Mouse (Mus musculus) erythroblast, adult 5-6 weeks (primary cell): ENCODE results near the gene Fgd5. TPM values are rescaled to one million over a fixed set of nuclear protein-coding genes. Genes with fewer than 3 reads are reported as not detected.
"Not testable (repeated sequence)": the region's sequence is repeated elsewhere in the genome, so short reads cannot be mapped to it uniquely, and the experiment has no call there.

Experiments used
- ATAC-seq: replicated peaks from 2 replicates; pipeline ENCODE4 v1.8.0; 2016; ENCODE audit warnings: moderate number of reproducible peaks, mild to moderate bottlenecking, moderate TSS enrichment, inconsistent platforms; ENCODE audit not compliant: poor library complexity, low FRiP score, severe bottlenecking
- total RNA-seq, 2 experiments: library from RNA; stranded (forward) in 1 of 2; stranded (reverse) in 1 of 2; fragments of 150-400 nt in 1 of 2; fragments of 200-764, 138-1000 nt in 1 of 2; gene quantifications; 2 replicates each; pipeline versions ENCODE4 v1.2.3 to v1.2.4; 2015 to 2017; ENCODE audit warnings: low replicate concordance in 2 of 2

Fgd5 gene
- not detected in 2 replicates for total RNA-seq (2015; ENCODE audit: low replicate concordance)
- 0.70 TPM in 1 of 2 replicates, not detected in the other for total RNA-seq (2017; ENCODE audit: low replicate concordance)

DNA sequence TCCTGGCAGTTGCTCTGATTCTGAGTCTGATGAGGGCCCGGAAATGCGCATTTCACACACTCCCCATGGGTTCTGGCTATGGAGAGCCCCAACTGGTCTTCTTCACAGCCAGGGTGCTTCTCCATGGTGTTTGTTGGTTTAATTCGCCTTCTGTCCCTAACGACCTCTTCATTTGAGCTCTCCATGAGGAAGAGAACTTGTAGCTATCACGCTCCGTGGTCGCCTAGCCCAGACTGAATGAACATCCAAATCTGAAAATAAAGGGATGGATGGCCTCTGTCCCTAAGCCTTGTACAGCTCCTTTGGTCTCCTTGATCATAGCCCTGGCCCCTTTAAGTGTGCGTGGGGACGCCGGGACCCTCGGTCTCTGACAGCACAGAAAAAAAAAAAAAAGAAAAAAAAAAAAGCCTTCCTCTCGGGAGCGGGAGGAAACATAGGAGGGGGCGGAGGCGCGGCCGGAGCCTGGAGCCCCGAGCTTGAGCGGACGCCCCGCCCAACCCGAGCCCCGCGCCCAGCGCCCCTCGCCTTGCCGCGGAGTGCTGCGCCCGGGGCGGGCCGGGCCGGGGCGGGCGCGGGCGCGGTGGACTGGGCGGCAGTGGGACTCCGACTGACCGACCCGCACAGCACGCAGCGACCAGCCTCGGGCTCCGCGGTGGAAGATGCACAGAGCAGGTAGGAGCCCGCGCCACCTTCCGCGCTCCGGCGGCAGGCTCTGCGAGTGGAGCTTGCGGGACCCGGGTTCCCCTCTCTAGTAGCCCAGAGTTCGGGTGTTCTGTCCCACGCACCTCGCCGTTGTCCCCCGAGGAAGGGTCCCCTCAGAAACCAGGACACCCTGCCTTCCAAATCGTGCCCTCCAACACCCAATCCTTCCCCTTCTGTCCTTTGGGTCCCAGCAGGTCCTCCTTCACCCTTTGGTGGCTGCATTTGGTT is at the start of gene Fgd5:
Gene Fgd5, plus strand, starts transcription at position 508 of the 930 bp plus-strand sequence.
- ATAC-seq: no peak

DNA sequence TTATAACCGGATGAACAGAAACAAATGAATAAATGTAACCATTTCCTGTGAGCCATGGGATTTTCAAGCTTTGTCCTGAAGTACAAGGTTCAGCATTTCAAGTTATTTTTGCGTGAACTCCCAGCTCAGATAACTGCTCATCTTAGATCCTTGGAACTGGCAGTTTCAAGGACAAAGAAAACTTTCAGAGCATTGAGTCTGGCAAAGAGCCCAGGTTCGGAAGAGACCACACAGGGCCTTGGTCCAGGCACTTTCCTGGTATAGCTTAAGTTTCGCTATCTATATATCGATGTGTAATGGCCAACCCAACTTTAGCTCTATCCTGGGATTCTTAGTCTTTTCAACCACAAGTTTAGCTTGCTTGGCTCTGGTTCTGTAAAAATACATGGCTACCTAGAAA is 47.4 kb upstream of the Fgd5 start:
- ATAC-seq: no peak

DNA sequence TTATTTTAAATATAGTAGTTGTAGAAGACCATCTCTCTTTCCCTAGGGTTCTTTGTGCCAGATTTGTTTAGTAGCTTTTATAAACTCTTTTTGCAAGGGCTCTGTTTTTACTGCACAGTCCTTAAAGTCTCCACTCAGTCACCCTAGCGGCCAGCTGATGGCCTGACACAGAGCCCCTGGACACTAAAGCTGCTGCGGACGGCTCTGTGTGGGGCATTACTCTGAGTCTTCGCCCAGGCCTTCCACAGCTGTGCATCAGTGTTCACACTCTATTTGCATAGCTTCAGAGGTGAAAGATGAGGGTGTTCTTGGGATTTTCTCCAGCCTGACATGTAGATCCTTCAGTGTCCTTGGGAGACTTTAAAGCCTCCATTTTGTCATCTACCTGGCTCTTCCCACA is 40.2 kb upstream of the Fgd5 start:
- no peak for ATAC-seq

DNA sequence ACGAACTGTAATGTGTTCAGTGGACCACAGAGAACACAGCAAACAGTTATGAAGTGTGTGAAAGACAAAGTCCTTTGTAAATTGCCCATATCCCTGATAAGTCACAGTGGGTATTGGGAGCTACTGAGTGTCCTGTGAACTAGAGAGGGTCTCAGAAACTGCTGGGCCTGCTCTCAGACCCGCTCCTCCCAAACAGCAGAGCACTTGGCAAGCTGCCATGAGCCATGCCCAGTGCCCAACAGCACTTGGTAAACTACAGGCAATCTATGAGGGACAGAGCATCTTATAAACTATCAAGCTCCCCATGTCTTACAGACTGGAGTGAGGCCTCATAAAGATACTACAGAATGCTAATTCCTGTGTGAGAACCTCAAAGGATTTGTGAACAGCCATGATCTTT is 30.3 kb upstream of the Fgd5 start:
- no peak for ATAC-seq

DNA sequence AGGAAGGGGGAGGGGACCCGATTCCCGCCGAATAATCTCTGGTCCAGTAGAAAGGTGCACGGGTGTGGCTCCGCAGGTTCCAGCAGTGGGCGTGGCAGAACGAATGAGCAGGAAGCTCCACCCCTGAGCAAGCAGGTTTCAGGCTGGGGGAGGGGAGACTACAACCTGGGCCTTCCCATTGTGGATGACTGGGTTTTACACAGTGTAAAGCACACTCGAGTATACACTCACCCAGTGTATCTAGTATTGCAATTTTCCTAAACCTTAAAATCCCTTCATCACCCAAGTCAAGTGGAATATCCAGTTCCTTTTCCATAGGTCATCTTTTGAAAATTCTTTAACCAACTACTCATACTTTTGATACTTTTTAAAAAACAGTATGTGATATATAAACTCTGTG is 20.7 kb upstream of the Fgd5 start:
- not testable (repeated sequence) for ATAC-seq

DNA sequence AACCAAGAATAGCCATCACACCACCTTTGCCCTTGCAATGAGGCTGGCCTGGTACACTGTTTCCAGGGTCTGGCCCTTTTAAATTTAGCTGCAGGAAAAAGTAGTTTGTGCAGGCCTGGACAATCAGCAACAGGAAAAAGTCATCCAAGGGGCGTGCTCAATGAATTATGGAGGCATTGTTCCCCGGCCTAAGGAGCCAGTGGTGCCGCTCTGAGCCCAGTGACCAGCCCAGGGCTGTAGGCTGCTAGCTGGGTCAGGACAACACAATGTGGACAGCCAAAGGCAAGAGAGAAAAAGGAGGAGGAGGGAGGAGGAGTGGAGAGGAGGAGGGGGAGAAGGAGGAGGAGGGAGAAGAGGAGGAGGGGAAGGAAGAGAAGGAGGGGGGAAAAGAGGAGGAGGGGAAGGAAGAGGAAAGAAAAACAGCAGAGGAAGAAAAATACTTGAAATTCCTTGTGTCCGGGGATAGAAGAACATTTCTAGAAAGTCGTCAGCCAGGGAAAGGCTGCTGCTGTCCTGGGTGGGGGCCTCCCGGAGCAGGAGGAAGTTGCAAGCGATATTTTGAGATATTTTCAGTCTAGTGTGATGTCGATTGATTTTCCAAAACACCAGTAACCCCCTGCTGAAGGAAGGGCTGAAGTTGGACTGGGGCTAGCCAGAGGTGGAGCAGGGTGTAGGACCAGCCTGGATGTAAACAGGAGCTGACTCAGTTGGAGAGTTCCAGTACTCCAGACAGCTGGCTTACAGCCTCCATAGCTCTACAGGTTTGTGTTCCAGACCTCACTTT is 18.5 kb upstream of the Fgd5 start:
- no peak for ATAC-seq

DNA sequence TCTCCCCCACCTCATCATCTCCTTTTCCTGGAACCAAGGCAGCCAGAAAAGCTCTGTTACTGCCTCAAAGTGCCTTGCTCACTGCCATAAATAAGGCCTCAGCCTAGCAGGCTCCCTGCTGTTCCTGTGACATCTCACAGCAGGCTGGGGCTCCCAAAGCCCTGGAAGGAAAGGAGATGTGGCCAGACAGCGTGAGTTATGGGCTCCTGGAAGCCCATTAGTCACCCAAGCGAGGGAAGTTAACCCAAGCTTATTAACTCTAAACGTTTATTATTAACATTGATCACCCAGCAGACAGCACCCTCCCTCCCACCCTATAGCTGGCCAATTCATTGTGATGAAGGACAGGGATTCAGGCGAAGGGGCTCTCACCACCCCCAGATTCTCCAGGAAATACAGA is 15.2 kb upstream of the Fgd5 start:
- no peak for ATAC-seq

DNA sequence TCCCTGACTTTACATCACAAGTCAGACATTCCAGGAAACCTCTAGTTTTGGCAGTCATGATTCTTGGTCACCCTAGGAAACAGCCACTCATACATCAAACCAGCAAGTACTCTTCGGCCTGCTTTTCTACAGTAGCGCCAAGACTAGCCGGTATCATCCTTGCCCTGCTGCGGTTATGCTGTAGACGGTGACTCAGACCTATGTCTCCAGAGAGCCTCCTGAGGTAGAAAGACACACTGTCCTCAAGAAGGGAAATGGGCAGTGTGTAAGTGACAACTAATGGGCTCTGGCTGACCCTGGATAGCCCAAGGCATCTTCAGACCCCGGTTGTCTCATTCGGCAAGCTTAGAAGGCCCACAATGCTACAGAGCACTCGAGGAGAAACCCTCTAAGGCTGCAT is 13.6 kb upstream of the Fgd5 start:
- no peak for ATAC-seq

DNA sequence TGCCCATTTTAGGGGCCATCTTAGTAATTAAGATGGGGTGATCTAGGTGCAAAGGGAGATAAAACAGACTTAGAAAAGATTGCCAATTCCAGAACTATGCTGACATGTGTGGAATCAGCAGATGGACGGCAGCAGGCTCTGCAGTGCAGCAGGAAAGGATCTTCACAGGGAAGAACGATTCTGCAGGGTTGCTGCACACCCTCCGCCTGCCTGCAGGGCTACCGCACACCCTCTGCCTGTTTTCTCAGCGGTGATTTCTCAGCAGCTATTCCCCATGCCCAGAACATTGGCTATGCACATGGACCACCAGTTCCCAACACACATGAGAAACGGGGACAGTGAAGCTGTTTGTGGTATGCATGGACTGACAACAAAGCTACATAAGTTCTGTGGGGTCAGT is 12.7 kb upstream of the Fgd5 start:
- ATAC-seq: no peak

DNA sequence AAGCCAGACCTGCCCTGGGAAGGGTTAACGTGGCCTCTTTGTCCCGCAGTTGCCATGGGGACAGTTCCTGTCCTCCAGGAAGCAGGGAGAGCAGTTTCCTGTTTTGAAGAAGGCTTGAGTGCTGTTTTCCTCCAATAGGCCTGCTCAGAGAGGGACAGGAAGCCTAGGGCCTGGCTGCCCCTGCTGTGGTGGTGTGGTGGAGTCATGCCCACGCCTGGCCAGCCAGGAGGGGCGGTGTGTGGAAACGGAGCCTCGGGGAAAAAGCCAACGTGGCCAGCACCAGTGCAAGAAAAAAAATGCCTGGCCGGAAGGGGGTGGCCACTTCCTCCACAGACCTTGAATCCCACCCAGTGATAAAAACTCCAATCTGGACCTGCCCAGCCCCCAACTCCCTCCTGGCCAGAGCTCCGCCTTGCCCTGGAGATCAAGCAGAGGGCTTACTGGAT is 6.5 kb upstream of the Fgd5 start:
- no peak for ATAC-seq

DNA sequence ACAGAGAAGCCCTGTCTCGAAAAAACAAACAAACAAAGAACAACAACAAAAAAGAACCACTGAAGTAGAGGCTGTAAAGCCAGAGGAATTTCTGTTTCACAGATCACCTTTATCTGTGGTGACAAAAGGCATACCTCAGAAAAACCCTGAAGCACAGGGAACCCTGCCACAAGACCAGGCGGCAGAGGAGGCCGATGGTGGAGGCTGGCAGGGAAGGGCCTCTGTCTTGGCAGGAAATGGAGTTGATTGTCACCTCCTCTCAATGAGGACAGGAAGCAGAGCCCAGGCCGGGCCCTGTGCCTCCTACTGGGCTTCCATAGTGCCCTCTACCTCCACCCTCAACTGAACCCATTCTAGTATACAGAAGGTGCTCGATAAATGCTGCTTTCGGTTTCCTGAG is 4.7 kb upstream of the Fgd5 start:
- ATAC-seq: no peak

DNA sequence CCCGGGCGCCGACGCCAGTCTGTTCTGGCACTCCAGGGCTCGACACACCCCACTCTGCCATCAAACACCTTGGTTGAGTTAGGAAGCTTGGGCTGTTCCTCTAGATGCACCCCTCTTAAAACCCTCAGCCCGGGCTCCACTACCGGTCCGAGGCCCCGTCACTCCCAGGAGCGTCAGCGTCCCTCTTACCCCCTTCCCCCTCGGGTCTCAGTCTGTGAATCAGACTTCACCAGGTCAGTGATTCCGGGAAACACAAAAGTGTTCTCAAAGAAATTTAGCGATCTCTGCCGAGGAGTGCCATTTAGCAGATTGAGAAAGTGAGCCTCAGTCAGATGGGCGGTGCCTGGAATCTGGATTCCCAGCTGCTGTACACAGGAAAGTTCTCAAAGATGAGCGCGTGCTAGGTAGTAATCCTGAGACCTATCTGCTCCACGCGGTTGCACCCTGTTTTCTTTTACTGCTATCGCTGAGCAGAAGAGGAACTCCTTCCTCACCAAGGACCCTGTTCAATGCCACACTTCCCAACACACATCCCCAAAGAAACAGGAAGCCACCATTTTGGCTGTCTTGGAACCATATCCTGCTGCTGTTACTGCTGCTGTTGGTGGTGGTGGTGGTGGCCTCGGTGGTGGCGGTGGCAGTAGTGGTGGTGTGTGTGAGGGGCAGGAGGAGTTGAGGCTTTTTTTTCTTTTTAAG is 771 bp downstream of the Fgd5 start:
- ATAC-seq: no peak

DNA sequence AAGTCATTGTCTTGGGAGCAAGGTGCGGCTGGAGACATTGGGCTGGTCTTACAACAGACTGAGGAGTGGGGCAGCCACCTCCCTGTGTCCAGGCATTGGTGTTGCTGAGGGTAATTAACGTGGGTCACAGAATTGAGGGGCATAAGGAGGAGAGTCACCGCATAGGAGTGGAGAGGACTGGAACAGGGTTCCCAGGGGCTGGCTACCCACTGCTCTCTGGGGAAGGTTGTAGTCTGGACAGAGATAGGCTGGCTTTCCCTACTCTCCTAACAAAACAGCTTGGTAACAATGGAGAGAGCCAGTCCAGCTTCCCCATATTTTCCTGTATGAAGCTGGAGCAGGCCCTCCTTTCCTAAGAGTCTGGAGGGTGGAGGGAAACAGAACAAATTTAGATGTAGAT is 1.3 kb downstream of the Fgd5 start:
- no peak for ATAC-seq

DNA sequence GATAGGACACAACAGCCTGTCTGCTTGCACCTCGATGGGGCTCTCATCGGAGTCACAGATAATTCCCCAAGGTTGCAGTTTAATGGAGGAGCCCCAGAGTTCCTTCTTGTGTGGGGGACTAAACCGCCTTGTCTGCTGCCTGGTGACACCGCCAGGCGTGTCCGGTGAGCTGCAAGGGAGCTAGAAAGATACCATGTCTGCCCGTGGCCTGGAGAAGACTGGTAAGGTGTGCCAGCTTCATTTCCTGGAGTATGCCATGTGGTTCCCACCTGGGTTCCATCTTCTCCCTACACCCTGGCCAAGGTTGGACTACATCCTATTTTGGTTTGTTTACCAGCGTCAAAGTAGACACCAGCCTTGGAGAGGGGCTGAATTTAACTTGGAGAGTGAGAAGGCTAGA is 11.4 kb downstream of the Fgd5 start:
- no peak for ATAC-seq

DNA sequence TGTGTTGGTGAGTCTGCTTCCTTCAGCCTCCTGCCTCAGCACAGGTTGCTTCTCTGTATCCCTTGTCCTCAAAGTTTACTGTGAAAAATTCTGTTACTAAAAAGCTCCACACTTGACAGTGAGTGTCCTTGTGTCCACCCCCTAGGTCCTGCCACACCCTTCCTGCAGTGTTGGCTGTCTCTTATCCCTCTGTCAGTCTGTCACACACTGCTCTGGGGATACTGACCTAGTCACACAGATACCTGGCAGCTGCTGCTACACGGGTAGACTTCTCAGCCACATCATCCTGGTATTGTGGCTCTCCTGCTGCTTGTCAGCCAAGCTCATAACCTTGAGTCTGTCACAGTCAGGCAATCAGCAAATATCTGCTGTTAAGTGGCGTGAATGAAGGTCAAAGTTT is 14.1 kb downstream of the Fgd5 start:
- peak; percentile 81 for ATAC-seq

DNA sequence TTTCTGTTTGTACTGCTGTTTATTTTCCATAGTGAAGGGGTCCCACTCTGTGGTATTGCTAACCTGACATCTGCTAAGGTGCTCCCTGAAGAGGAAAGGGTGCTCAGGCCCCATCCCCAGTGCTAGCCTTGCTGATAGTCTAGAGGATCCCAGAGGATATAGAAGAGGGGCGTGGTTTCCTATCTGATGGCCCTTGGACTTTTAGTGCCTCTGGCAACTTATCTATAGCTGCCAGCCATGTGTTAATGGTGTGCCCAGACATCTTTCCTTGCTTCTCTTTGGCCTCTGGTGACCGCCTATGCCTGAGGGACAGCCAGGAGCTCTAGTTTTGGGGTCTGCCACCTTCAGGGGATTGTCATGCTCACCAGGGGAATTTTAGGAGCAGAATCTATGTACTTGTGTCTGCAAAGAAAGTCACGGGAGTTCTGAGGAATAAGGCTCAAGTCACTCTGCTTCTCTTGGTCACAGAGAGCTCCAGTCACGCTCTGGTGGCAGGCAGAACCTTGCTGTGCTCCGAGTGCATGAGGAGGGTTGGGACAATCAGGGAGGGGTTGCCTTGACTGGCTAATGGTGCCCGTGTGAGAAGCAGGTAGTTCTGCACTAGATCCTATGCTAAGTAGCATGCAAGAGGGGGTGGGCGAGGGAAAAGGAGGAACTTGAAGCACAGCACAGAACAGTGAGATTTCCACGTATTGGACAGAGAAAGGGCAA is 15.3 kb downstream of the Fgd5 start:
- ATAC-seq: peak; percentile 75

DNA sequence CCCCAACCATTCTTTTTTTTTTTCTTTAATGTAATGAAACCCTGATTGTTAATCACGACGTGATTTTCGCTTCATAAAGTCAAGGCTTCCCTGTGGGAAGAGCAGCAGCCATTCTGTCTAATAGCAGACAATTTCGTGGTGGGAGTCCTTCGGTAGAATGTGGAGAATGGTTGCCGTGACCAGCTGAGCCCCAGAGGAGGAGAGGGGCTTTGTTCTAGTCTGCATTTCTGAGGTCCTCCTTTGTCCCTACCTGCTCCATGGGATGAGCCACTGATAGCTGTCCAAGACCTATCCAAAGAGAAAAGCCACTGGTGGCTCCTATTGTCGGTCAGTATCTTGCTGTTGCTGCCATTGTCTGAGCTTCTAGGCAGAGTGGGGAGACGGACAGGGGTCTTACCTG is 17.4 kb downstream of the Fgd5 start:
- no peak for ATAC-seq

DNA sequence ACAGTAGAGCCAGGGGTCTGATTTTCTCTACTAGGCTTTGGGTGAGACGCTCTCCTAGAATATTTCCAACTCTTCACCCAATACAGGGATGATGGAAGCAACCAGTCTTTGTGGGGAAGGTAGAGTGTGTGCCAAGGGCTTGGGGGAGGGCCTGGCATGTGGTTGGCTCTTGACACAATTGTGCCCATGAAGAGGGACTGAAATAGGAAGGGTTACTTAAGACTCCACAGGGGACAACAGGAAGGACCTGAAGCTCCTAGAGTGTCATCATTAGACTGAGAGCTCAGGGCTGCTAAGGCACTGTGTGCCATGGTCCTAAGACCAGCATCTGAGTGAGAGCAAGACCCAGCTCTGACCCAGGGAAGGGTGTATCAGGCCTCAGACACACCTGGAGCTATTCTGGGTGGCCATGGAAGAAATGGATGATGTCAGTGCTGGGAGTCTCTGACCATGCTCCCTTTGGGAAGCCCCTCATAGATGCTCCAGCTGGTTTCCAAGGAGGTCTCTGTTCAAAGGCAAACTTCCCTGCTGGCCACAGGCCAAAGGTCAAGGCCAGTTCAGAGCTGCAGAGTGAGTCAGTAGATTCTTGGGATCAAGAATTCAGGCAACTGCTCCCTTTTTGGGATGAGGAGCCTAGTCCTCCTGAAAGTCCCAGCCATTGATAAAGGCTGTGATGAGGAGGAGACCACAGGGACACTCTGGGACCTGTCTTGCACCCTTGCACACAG is 24.0 kb downstream of the Fgd5 start:
- no peak for ATAC-seq

DNA sequence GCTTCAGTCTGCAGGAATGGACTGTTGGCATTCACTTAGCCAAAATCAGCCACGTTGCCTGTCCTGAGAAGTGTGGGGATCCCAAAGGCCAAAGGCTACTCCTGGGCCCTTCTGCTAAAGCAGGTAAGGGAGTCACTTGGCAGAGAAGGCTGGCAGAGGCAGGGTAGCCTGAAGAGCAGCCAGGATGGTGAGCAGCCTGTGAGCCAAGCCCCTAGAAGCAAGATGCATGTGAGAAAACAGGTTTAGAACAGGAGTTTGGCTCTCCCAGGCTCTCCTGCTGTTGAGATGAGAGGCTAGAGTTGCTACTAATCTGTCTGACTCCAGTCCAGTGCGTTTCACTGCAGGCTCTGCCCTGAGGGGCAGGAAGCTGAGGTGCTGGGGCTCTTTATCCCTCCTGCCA is 25.0 kb downstream of the Fgd5 start:
- no peak for ATAC-seq
